Mouse (Mus musculus) lung, postnatal 0 days (tissue): ENCODE results near the gene Fam178b. TPM values are rescaled to one million over a fixed set of nuclear protein-coding genes. Genes with fewer than 3 reads are reported as not detected.

Experiments used
- ATAC-seq: fragments of 200-750 bp; cut with Nextera tagmentation; 2 replicates; pipeline ENCODE4 v1.8.0; 2017; ENCODE audit warnings: moderate library complexity
- DNase-seq: peaks from one replicate; pipeline ENCODE4 v3.0.0-alpha.2; 2016; ENCODE audit warnings: low spot score
- H3K27ac ChIP-seq: fragments of 300-500 bp; sonication (generic); 2 replicates; pipeline ENCODE4 v1.5.1; 2014; ENCODE audit warnings: antibody characterized with exemption, mild to moderate bottlenecking, low read length, mixed read lengths
- H3K27me3 ChIP-seq: fragments of 300-500 bp; sonication (generic); replicated peaks from 2 replicates; pipeline ENCODE4 v1.6.1; 2014; ENCODE audit warnings: low read length, mixed read lengths; ENCODE audit not compliant: insufficient read depth
- H3K36me3 ChIP-seq: fragments of 300-500 bp; sonication (generic); 2 replicates; pipeline ENCODE4 v1.6.1; 2014; ENCODE audit warnings: low read length, mixed read lengths; ENCODE audit not compliant: insufficient read depth
- H3K4me1 ChIP-seq: fragments of 300-500 bp; sonication (generic); 2 replicates; pipeline ENCODE4 v1.6.1; 2014; ENCODE audit warnings: antibody characterized with exemption, low read depth, low read length, mixed read lengths; ENCODE audit not compliant: insufficient read depth
- H3K4me2 ChIP-seq: fragments of 300-500 bp; sonication (generic); replicated peaks from 2 replicates; pipeline ENCODE4 v1.6.1; 2014; ENCODE audit warnings: low read depth, mild to moderate bottlenecking, low read length, moderate library complexity, mixed read lengths
- H3K4me3 ChIP-seq: fragments of 300-500 bp; sonication (generic); 2 replicates; pipeline ENCODE4 v1.5.1; 2014; ENCODE audit warnings: low read depth, low read length
- H3K9ac ChIP-seq: fragments of 300-500 bp; sonication (generic); replicated peaks from 2 replicates; pipeline ENCODE4 v1.6.1; 2014; ENCODE audit warnings: low read depth, mild to moderate bottlenecking
- H3K9me3 ChIP-seq: fragments of 300-500 bp; sonication (generic); 2 replicates; pipeline ENCODE4 v1.6.1; 2016; ENCODE audit warnings: low read length, mixed read lengths
- CTCF ChIP-seq: IDR thresholded peaks from 2 replicates; pipeline ENCODE4 v1.5.1; 2016; ENCODE audit warnings: antibody characterized with exemption, mild to moderate bottlenecking
- EP300 ChIP-seq: IDR thresholded peaks from 2 replicates; pipeline ENCODE4 v1.6.1; 2016; ENCODE audit warnings: antibody characterized with exemption, mild to moderate bottlenecking, control low read depth
- WGBS: fragments of 180-500 bp; shearing (Covaris S2); extraction: QIAGEN DNeasy Blood & Tissue Kit; methylation state at CpG from one replicate; pipeline ENCODE4 v1.1.7; 2014; 5-methylcytosine and 5-hydroxymethylcytosine counted together
- polyA plus RNA-seq: library from polyadenylated mRNA; unstranded; fragments of >200 nt; fragmentation: Nextera tagmentation; extraction: Ambion mirVana; gene quantifications from 2 replicates; pipeline ENCODE4 v1.2.1, GENCODE M21; 2015

Fam178b gene
- polyA plus RNA-seq, 1 experiment from 2014 or later: 5.1 TPM

GRCm38 (mm10) chr1:36580384-36581207 is 102.4 kb downstream of the Fam178b start:
- Histone ChIP-seq H3K27ac (peak overlapping the region; percentile 71), H3K4me3 (peak overlapping the region; percentile 23), H3K9me3 (no peaks in the 10 kb centered on the region), H3K4me1 (peaks cover 12% of the 10 kb centered on the region), H3K27me3 (no peaks in the 10 kb centered on the region), H3K9ac (0 out of 2 replicates have a peak overlapping the region, but pooled peaks have one; percentile 12), H3K36me3 (no peaks in the 10 kb centered on the region), H3K4me2 (peak overlapping the region; percentile 53)
- DNase-seq: peak; percentile 77
- peak; percentile 91 for ATAC-seq
- TF ChIP-seq CTCF (no peak; the same call in 1 of the 2 replicates), EP300 (no peak)
- WGBS: 5% methylated on average over 17 of the region's 17 CpGs

GRCm38 (mm10) chr1:36579974-36580383 is 103.0 kb downstream of the Fam178b start:
- TF ChIP-seq EP300 (no peak), CTCF (no peak)
- H3K4me2 ChIP-seq: peak overlapping the region; percentile 53
- H3K9ac ChIP-seq: no peak overlapping the region
- ATAC-seq (peak; percentile 34), DNase-seq (no peak)
- no peak overlapping the region for H3K4me3 ChIP-seq
- H3K27me3 ChIP-seq: no peaks in the 10 kb centered on the region
- WGBS: 38% methylated on average over 6 of the region's 6 CpGs
- peak overlapping the region; percentile 71; the same call in 1 of the 2 replicates for H3K27ac ChIP-seq
- no peaks in the 10 kb centered on the region for H3K9me3 ChIP-seq
- H3K4me1 ChIP-seq: peaks cover 15% of the 10 kb centered on the region
- H3K36me3 ChIP-seq: no peaks in the 10 kb centered on the region

GRCm38 (mm10) chr1:36576991-36577675 is 105.8 kb downstream of the Fam178b start:
- no peaks in the 10 kb centered on the region for H3K36me3 ChIP-seq
- H3K4me3 ChIP-seq: no peak overlapping the region
- H3K4me1 ChIP-seq: peaks cover 22% of the 10 kb centered on the region
- H3K9ac ChIP-seq: no peak overlapping the region
- ATAC-seq: no peak
- H3K4me2 ChIP-seq: no peak overlapping the region
- H3K27ac ChIP-seq: no peak overlapping the region
- DNase-seq: no peak
- no peaks in the 10 kb centered on the region for H3K9me3 ChIP-seq
- TF ChIP-seq CTCF (no peak), EP300 (no peak)
- no peaks in the 10 kb centered on the region for H3K27me3 ChIP-seq
- WGBS: 64% methylated on average over 6 of the region's 6 CpGs

- H3K27me3 ChIP-seq: no peaks in the 10 kb centered on the region
- H3K4me3 ChIP-seq: no peak overlapping the region
- TF ChIP-seq EP300 (no peak), CTCF (no peak)
- no peak overlapping the region for H3K9ac ChIP-seq
- no peak overlapping the region for H3K4me2 ChIP-seq
- WGBS: 53% methylated on average over 6 of the region's 6 CpGs
- no peaks in the 10 kb centered on the region for H3K9me3 ChIP-seq
- H3K36me3 ChIP-seq: no peaks in the 10 kb centered on the region
- no peak for DNase-seq
- ATAC-seq: no peak
- H3K4me1 ChIP-seq: peaks cover 24% of the 10 kb centered on the region
- no peak overlapping the region for H3K27ac ChIP-seq
These were observed 107.6 kb downstream of the Fam178b start for GRCm38 (mm10) chr1:36575347-36575746.

GRCm38 (mm10) chr1:36574196-36574955 is 108.6 kb downstream of the Fam178b start:
- WGBS: 65% methylated on average over 5 of the region's 5 CpGs
- Histone ChIP-seq H3K36me3 (no peaks in the 10 kb centered on the region), H3K4me3 (no peak overlapping the region), H3K27ac (no peak overlapping the region), H3K9me3 (no peaks in the 10 kb centered on the region), H3K4me2 (no peak overlapping the region), H3K9ac (no peak overlapping the region), H3K27me3 (no peaks in the 10 kb centered on the region), H3K4me1 (peaks cover 20% of the 10 kb centered on the region; the same call in 1 of the 2 replicates)
- no peak for DNase-seq
- no peak for TF ChIP-seq CTCF
- TF ChIP-seq EP300: no peak
- no peak for ATAC-seq

GRCm38 (mm10) chr1:36573524-36573923 is 109.5 kb downstream of the Fam178b start:
- Histone ChIP-seq H3K27me3 (no peaks in the 10 kb centered on the region), H3K4me2 (no peak overlapping the region), H3K4me1 (peaks cover 25% of the 10 kb centered on the region; the same call in 1 of the 2 replicates), H3K9ac (no peak overlapping the region), H3K36me3 (no peaks in the 10 kb centered on the region), H3K9me3 (no peaks in the 10 kb centered on the region), H3K27ac (no peak overlapping the region), H3K4me3 (no peak overlapping the region)
- TF ChIP-seq CTCF: no peak
- TF ChIP-seq EP300: no peak
- ATAC-seq (peak; percentile 19; the same call in 1 of the 2 replicates), DNase-seq (peak; percentile 65)
- WGBS: 60% methylated on average over 8 of the region's 8 CpGs
